Mouse (Mus musculus): ENCODE results near the gene Naip2. TPM values are rescaled to one million over a fixed set of nuclear protein-coding genes. Genes with fewer than 3 reads are reported as not detected.

Gene Naip2
- polyA plus RNA-seq, 1 experiment from 2014 or later, result 6.4 TPM

DNA sequence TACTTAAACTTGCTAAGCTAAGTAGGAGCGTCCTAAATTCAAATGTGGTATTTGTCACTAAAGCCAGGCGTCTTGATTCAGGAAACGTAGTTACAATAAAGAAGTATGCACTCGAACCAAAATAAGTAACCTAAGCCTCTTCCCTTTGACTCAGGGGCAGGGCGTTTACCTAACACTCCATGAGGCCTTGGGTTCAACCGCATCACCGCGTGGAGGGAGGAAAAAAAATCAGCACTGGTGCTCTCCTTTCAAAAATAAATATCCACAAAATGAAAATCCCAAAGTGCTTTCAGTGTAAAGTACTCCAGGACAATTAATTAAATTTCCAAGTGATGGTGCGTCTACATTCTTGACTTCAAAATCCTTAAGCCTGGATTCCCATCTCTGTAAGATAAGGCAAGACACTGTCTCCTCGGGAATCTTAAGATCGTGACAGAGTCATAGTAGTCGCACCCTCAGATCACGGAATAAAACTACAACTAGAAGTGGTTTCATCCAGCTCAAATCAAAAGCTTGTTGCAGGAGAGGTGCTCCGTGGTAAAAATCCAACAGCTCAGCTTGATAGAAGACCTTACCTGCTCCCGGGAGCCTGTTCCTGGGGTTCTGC lies 98.7 kb downstream of the Naip2 start:
- Histone ChIP-seq H3K4me3 (replicated peaks) (peak overlapping the region; percentile 94), H3K36me3 (0 out of 2 replicates have a peak, but pooled peaks cover 3% of the 10 kb centered on the region), H3K9me3 (no peaks in the 10 kb centered on the region), H3K27ac (peak overlapping the region; percentile 82), H3K9ac (peak overlapping the region; percentile 95), H3K4me1 (replicated peaks) (peaks cover 12% of the 10 kb centered on the region), H3K27me3 (replicated peaks) (no peaks in the 10 kb centered on the region), H3K4me2 (replicated peaks) (peak overlapping the region; percentile 73)
- WGBS, result 4% methylated on average over 15 of the region's 15 CpGs
- ATAC-seq, result 0 out of 2 replicates have a peak, but pooled peaks have one; percentile 2

GRCm38 (mm10) chr13:100098808-100099207 lies 103.1 kb downstream of the Naip2 start:
- no peak overlapping the region for H3K4me2 ChIP-seq (replicated peaks)
- H3K27me3 ChIP-seq (replicated peaks), result no peaks in the 10 kb centered on the region
- H3K9ac ChIP-seq, result no peak overlapping the region
- no peaks in the 10 kb centered on the region for H3K9me3 ChIP-seq
- H3K36me3 ChIP-seq, result peaks cover 17% of the 10 kb centered on the region
- H3K4me1 ChIP-seq (replicated peaks), result peaks cover 7% of the 10 kb centered on the region
- ATAC-seq, result no peak
- H3K27ac ChIP-seq, result no peak overlapping the region
- 88% methylated on average over 6 of the region's 6 CpGs for WGBS
- no peak overlapping the region for H3K4me3 ChIP-seq (replicated peaks)

Other genes with a start within 250 kb of the Naip2 start
- 46.7 and 48.5 TPM in 2 replicates for gene Mccc2, start 186.5 kb downstream of the Naip2 start, polyA plus RNA-seq (2015; fragmentation: Nextera tagmentation; extraction: Ambion mirVana)
- gene Bdp1, start 98.0 kb downstream of the Naip2 start, polyA plus RNA-seq (2015; fragmentation: Nextera tagmentation; extraction: Ambion mirVana), result 28.8 and 36.7 TPM in 2 replicates
- gene Serf1, start 94.1 kb downstream of the Naip2 start, polyA plus RNA-seq (2015; fragmentation: Nextera tagmentation; extraction: Ambion mirVana), result 136 and 168 TPM in 2 replicates
- gene Smn1, start 77.2 kb downstream of the Naip2 start, polyA plus RNA-seq (2015; fragmentation: Nextera tagmentation; extraction: Ambion mirVana), result 45.1 and 49.1 TPM in 2 replicates
- 7.1 and 8.9 TPM in 2 replicates for gene Naip5, start 44.2 kb upstream of the Naip2 start, polyA plus RNA-seq (2015; fragmentation: Nextera tagmentation; extraction: Ambion mirVana)
- gene Naip6, start 115.6 kb upstream of the Naip2 start, polyA plus RNA-seq (2015; fragmentation: Nextera tagmentation; extraction: Ambion mirVana), result 8.2 and 9.1 TPM in 2 replicates

All from intestine, embryonic 15.5 days (tissue).